Mouse (Mus musculus): ENCODE results near the gene Eif3f.
A peak's percentile ranks its signal among the peaks of the same experiment; 100 is the strongest.

DNA sequence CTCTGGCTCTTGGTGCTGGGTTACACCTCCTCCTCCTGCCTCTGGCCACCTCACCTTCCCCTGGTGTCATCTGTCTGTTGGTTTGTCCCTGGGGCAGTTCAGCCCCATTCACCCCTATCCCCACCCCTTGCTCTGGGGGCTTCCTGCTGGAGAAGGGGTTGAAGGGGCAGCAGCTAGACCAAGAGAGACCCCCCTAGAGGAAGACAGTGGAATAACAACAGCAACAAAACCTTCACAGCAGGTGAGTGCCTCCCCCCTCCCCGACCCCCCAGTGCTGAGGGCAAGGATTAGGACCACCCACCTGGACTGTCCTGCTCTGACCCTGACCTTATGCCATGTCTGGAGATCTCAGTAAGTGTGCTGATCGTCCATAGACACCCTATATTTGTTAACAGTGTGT, 31.8 kb downstream of the Eif3f start:
- TF ChIP-seq CTCF (conservative IDR thresholded peaks at IDR 0.05 in 1 of 2, IDR thresholded peaks at IDR 0.05 in 1 of 2; ENCODE audit: low read depth in 2 of 2, low read length in 2 of 2) (peak; percentile 10 to 40; a peak in 2 of 4 replicates), ZMIZ1 (IDR thresholded peaks at IDR 0.05; ENCODE audit: low read depth, low read length) (no peak), TCF12 (IDR thresholded peaks at IDR 0.05; ENCODE audit: low read depth, low read length) (no peak), ZC3H11A (IDR thresholded peaks at IDR 0.05; ENCODE audit: low read depth, low read length) (no peak), POLR2A (IDR thresholded peaks at IDR 0.05; ENCODE audit: low read depth, low read length) (no peak), MAZ (IDR thresholded peaks at IDR 0.05; ENCODE audit: low read depth, low read length) (no peak), SMC3 (IDR thresholded peaks at IDR 0.05; ENCODE audit: low read depth, low read length) (no peak), EP300 (IDR thresholded peaks at IDR 0.05; ENCODE audit: low read length) (no peak), CHD2 (IDR thresholded peaks at IDR 0.05; ENCODE audit: low read length) (no peak), USF1 (IDR thresholded peaks at IDR 0.05; ENCODE audit: low read depth, low read length) (no peak), ZNF384 (IDR thresholded peaks at IDR 0.05; ENCODE audit: low read depth, low read length) (no peak), RCOR1 (conservative IDR thresholded peaks at IDR 0.05; ENCODE audit: low read depth, low read length) (no peak)
